Mouse (Mus musculus) embryonic facial prominence, embryonic 10.5 days (tissue): ENCODE measurements at regions not wholly inside any gene's neighbourhood (a gene's known extent, or its start where the extent isn't known, plus 50 kb on each side); places are given as distances from the start of the nearest gene placed in this dataset.

Experiments
- DNase-seq: peaks from one replicate; pipeline ENCODE4 v3.0.0-alpha.2; 2017; ENCODE audit warnings: low spot score
- H3K27ac ChIP-seq: fragments of 300-500 bp; sonication (generic); replicated peaks from 2 replicates; pipeline ENCODE4 v1.5.1; 2016; ENCODE audit warnings: mild to moderate bottlenecking
- H3K27me3 ChIP-seq: fragments of 300-500 bp; sonication (generic); replicated peaks from 2 replicates; pipeline ENCODE4 v1.6.1; 2016; ENCODE audit warnings: low read depth, mild to moderate bottlenecking; ENCODE audit not compliant: poor library complexity, severe bottlenecking
- H3K36me3 ChIP-seq: fragments of 300-500 bp; sonication (generic); replicated peaks from 2 replicates; pipeline ENCODE4 v1.6.1; 2016; ENCODE audit warnings: mild to moderate bottlenecking, moderate library complexity
- H3K4me1 ChIP-seq: fragments of 300-500 bp; sonication (generic); 2 replicates; pipeline ENCODE4 v1.6.1; 2016
- H3K4me3 ChIP-seq: fragments of 300-500 bp; sonication (generic); 2 replicates; pipeline ENCODE4 v1.5.1; 2016; ENCODE audit warnings: mild to moderate bottlenecking, moderate library complexity
- H3K9me3 ChIP-seq: fragments of 300-500 bp; sonication (generic); 2 replicates; pipeline ENCODE4 v1.6.1; 2016; ENCODE audit warnings: mild to moderate bottlenecking
- WGBS: fragments of 180-500 bp; shearing (Covaris S2); methylation state at CpG from one replicate; pipeline ENCODE4 v1.1.7; 2016; 5-methylcytosine and 5-hydroxymethylcytosine counted together

- H3K36me3 ChIP-seq = no peaks in the 10 kb centered on the region
- no peaks in the 10 kb centered on the region for H3K9me3 ChIP-seq
- no peak overlapping the region for H3K4me3 ChIP-seq
- no peaks in the 10 kb centered on the region for H3K4me1 ChIP-seq
- H3K27me3 ChIP-seq = no peaks in the 10 kb centered on the region
- no peak overlapping the region for H3K27ac ChIP-seq
- no peak for DNase-seq
- 91% methylated on average over 4 of the region's 4 CpGs for WGBS
These were observed 1626.8 kb upstream of the Gm6569 start for GRCm38 (mm10) chr15:72207589-72207988.

GRCm38 (mm10) chr15:72208076-72208475, 1626.3 kb upstream of the Gm6569 start:
- no peak overlapping the region for H3K27ac ChIP-seq
- H3K4me1 ChIP-seq = no peaks in the 10 kb centered on the region
- no peaks in the 10 kb centered on the region for H3K36me3 ChIP-seq
- H3K4me3 ChIP-seq = no peak overlapping the region
- 74% methylated on average over 4 of the region's 4 CpGs for WGBS
- H3K9me3 ChIP-seq = no peaks in the 10 kb centered on the region
- no peak for DNase-seq
- no peaks in the 10 kb centered on the region for H3K27me3 ChIP-seq

- DNase-seq = no peak
- Histone ChIP-seq H3K27ac (no peak overlapping the region), H3K4me1 (no peaks in the 10 kb centered on the region), H3K27me3 (no peaks in the 10 kb centered on the region), H3K9me3 (no peaks in the 10 kb centered on the region), H3K4me3 (no peak overlapping the region), H3K36me3 (no peaks in the 10 kb centered on the region)
- WGBS = 90% methylated on average over 7 of the region's 7 CpGs
These were observed 1625.4 kb upstream of the Gm6569 start for GRCm38 (mm10) chr15:72208973-72209372.

- DNase-seq = no peak
- no peaks in the 10 kb centered on the region for H3K27me3 ChIP-seq
- no peaks in the 10 kb centered on the region for H3K4me1 ChIP-seq
- H3K36me3 ChIP-seq = no peaks in the 10 kb centered on the region
- WGBS = 76% methylated on average over 5 of the region's 5 CpGs
- no peak overlapping the region for H3K4me3 ChIP-seq
- H3K27ac ChIP-seq = no peak overlapping the region
- H3K9me3 ChIP-seq = no peaks in the 10 kb centered on the region
These were observed 1616.6 kb upstream of the Gm6569 start for GRCm38 (mm10) chr15:72217731-72218130.

GRCm38 (mm10) chr15:72219985-72220384, 1614.4 kb upstream of the Gm6569 start:
- no peaks in the 10 kb centered on the region for H3K36me3 ChIP-seq
- H3K9me3 ChIP-seq = no peaks in the 10 kb centered on the region
- H3K4me1 ChIP-seq = no peaks in the 10 kb centered on the region
- H3K27me3 ChIP-seq = no peaks in the 10 kb centered on the region
- no peak for DNase-seq
- no peak overlapping the region for H3K27ac ChIP-seq
- 84% methylated on average over 7 of the region's 7 CpGs for WGBS
- no peak overlapping the region for H3K4me3 ChIP-seq

GRCm38 (mm10) chr15:72220786-72221185, 1613.6 kb upstream of the Gm6569 start:
- WGBS = 90% methylated on average over 6 of the region's 6 CpGs
- DNase-seq = no peak
- H3K36me3 ChIP-seq = no peaks in the 10 kb centered on the region
- H3K9me3 ChIP-seq = no peaks in the 10 kb centered on the region
- no peaks in the 10 kb centered on the region for H3K27me3 ChIP-seq
- no peak overlapping the region for H3K4me3 ChIP-seq
- no peak overlapping the region for H3K27ac ChIP-seq
- no peaks in the 10 kb centered on the region for H3K4me1 ChIP-seq

- H3K36me3 ChIP-seq = no peaks in the 10 kb centered on the region
- DNase-seq = no peak
- 48% methylated on average over 2 of the region's 2 CpGs for WGBS
- H3K9me3 ChIP-seq = no peaks in the 10 kb centered on the region
- no peaks in the 10 kb centered on the region for H3K4me1 ChIP-seq
- no peak overlapping the region for H3K4me3 ChIP-seq
- no peaks in the 10 kb centered on the region for H3K27me3 ChIP-seq
- H3K27ac ChIP-seq = no peak overlapping the region
These were observed 1602.0 kb upstream of the Gm6569 start for GRCm38 (mm10) chr15:72232355-72232754.

GRCm38 (mm10) chr15:72264619-72265018, 1569.7 kb upstream of the Gm6569 start:
- 0 out of 2 replicates have a peak, but pooled peaks cover 5% of the 10 kb centered on the region for H3K9me3 ChIP-seq
- DNase-seq = no peak
- no peaks in the 10 kb centered on the region for H3K27me3 ChIP-seq
- no peaks in the 10 kb centered on the region for H3K36me3 ChIP-seq
- no peak overlapping the region for H3K4me3 ChIP-seq
- H3K27ac ChIP-seq = no peak overlapping the region
- H3K4me1 ChIP-seq = no peaks in the 10 kb centered on the region
- 71% methylated on average over 3 of the region's 3 CpGs for WGBS

- Histone ChIP-seq H3K27me3 (no peaks in the 10 kb centered on the region), H3K4me1 (0 out of 2 replicates have a peak, but pooled peaks cover 2% of the 10 kb centered on the region), H3K4me3 (no peak overlapping the region), H3K36me3 (no peaks in the 10 kb centered on the region), H3K9me3 (no peaks in the 10 kb centered on the region), H3K27ac (no peak overlapping the region)
- no peak for DNase-seq
- 22% methylated on average over 1 of the region's 1 CpGs for WGBS
These were observed 1550.5 kb upstream of the Gm6569 start for GRCm38 (mm10) chr15:72283846-72284245.

- Histone ChIP-seq H3K27ac (no peak overlapping the region), H3K27me3 (no peaks in the 10 kb centered on the region), H3K4me1 (no peaks in the 10 kb centered on the region), H3K36me3 (no peaks in the 10 kb centered on the region), H3K9me3 (no peaks in the 10 kb centered on the region), H3K4me3 (no peak overlapping the region)
- WGBS = 80% methylated on average over 2 of the region's 2 CpGs
- DNase-seq = no peak
These were observed 1537.7 kb upstream of the Gm6569 start for GRCm38 (mm10) chr15:72296648-72297047.

- DNase-seq = no peak
- no peaks in the 10 kb centered on the region for H3K4me1 ChIP-seq
- H3K9me3 ChIP-seq = no peaks in the 10 kb centered on the region
- no peaks in the 10 kb centered on the region for H3K36me3 ChIP-seq
- H3K27ac ChIP-seq = no peak overlapping the region
- 85% methylated on average over 5 of the region's 5 CpGs for WGBS
- no peak overlapping the region for H3K4me3 ChIP-seq
- no peaks in the 10 kb centered on the region for H3K27me3 ChIP-seq
These were observed 1521.9 kb upstream of the Gm6569 start for GRCm38 (mm10) chr15:72312417-72312816.

GRCm38 (mm10) chr15:72321528-72321927, 1512.8 kb upstream of the Gm6569 start:
- WGBS = 92% methylated on average over 5 of the region's 5 CpGs
- DNase-seq = no peak
- H3K4me3 ChIP-seq = no peak overlapping the region
- H3K27me3 ChIP-seq = no peaks in the 10 kb centered on the region
- H3K27ac ChIP-seq = no peak overlapping the region
- H3K36me3 ChIP-seq = no peaks in the 10 kb centered on the region
- H3K9me3 ChIP-seq = no peaks in the 10 kb centered on the region
- no peaks in the 10 kb centered on the region for H3K4me1 ChIP-seq

- Histone ChIP-seq H3K27me3 (no peaks in the 10 kb centered on the region), H3K4me3 (no peak overlapping the region), H3K36me3 (no peaks in the 10 kb centered on the region), H3K9me3 (no peaks in the 10 kb centered on the region), H3K27ac (no peak overlapping the region), H3K4me1 (no peaks in the 10 kb centered on the region)
- DNase-seq = no peak
- 93% methylated on average over 3 of the region's 3 CpGs for WGBS
These were observed 1512.2 kb upstream of the Gm6569 start for GRCm38 (mm10) chr15:72322127-72322526.

GRCm38 (mm10) chr15:72323158-72323557, 1511.2 kb upstream of the Gm6569 start:
- Histone ChIP-seq H3K9me3 (no peaks in the 10 kb centered on the region), H3K27me3 (no peaks in the 10 kb centered on the region), H3K4me3 (no peak overlapping the region), H3K36me3 (no peaks in the 10 kb centered on the region), H3K4me1 (no peaks in the 10 kb centered on the region), H3K27ac (no peak overlapping the region)
- 89% methylated on average over 7 of the region's 7 CpGs for WGBS
- DNase-seq = no peak
